Mouse (Mus musculus) right cerebral cortex, adult 18-20 months (tissue): ENCODE results near the gene Inha.

Experiments used
- DNase-seq: peaks from one replicate; pipeline ENCODE4 v3.0.0; 2022; ENCODE audit warnings: mixed read lengths

Gene Inha

DNA sequence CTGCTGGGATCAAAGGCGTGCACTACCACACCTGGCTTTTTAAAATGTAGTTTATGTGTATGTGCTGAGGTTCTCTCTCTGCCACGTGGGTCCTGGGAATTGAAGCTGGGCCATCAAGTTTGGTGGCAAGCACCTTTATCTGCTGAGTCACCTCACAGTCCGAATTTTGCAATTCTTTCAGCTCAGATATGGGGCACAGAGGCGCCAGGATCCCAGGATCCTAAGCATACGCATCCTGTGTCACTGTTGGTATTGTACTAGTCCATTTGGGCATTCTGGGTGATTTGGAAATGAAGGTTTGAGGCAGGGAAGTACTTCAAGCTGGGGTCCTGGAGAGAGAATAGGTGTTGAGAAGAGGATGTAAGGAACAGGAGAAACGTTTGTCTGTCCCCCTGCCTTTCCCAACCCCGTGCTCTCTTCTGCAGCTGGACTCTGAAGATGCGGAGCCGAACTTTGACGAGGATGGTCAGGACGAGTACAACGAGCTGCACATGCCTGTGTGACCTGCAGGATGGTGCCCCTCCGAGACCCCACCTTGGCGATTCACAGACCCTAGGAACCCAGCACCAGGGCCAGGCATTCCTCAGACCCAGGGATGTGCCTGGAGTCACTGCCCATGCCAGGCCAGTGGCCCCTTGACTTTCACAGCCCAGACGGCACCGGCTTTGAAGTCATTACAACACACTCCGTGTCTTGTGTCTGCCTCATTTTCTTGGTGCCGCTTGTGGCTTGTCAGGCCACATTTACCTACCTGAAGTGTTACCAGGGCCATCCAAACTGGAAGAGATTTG lies 51.7 kb downstream of the Inha start:
- no peak for DNase-seq

- peak; percentile 96 for DNase-seq
Measured at GRCm38 (mm10) chr1:75559212-75559925, 52.5 kb downstream of the Inha start.
